Mouse (Mus musculus) R1 (cell line): ENCODE measurements around the gene Cldn10.

Experiments
- DNase-seq: peaks from one replicate; pipeline ENCODE4 v3.0.0-alpha.2; 2018; ENCODE audit warnings: low read depth, low spot score

Cldn10 gene

DNA sequence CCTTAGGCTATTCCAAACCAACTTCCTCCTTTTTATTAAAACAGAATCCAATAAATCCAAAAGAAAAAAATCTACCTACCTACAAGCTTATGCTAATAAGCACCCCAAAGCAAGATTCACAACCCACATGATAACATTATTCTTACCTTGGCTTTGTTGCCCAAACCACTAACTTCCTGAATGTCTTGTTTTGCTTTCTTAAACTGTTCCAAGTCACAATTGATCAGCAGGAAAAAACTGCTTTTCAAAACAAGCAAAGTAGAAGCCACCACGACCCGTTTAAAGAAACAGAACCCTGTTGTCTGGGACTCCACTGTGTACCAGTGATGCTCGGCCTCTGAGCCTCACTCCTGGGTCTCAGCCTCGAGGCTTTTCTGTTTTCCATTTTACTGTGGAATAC lies 77.2 kb downstream of the Cldn10 start:
- DNase-seq, result no peak

GRCm38 (mm10) chr14:118866014-118866811 lies 78.5 kb downstream of the Cldn10 start:
- DNase-seq, result no peak

GRCm38 (mm10) chr14:118867366-118867765 lies 79.7 kb downstream of the Cldn10 start:
- DNase-seq, result peak; percentile 30

DNA sequence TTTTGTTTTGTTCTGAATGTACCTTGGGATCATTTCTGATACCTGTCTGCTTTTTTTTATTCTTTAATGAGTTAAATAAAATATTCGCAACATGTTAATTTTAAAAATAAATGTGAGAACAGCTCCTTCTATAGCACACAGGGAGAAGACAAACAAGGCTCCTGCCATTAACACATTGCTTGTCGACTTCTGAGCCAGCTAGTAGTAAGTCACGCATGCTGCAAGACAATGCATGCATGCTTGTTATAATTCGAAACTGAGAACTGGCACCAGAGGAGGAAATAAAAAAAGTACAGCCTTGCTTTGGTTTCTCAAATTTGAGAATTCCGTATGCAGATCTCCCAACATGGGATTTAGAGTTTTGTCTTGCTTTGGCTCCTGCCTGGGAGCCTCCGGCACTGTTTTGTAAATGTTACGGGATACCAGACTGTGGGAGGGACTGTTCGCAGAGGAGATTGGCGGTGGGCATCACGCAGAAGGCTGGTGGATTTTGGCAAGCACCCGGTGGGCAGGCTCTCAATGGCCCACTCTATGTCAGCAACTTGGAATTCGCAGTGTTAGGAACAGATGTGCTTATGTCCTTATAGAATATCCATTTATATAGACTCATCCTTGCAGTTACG lies 80.5 kb downstream of the Cldn10 start:
- no peak for DNase-seq

- DNase-seq, result no peak
Observed at GRCm38 (mm10) chr14:118869712-118870111, 82.0 kb downstream of the Cldn10 start.

GRCm38 (mm10) chr14:118874126-118874525 lies 86.4 kb downstream of the Cldn10 start:
- DNase-seq, result no peak

- DNase-seq, result no peak
Observed at GRCm38 (mm10) chr14:118874786-118875415, 87.2 kb downstream of the Cldn10 start.

- DNase-seq, result peak; percentile 74
Observed at GRCm38 (mm10) chr14:118878346-118878910, 90.7 kb downstream of the Cldn10 start.

- peak; percentile 52 for DNase-seq
Observed at GRCm38 (mm10) chr14:118880696-118881095, 93.0 kb downstream of the Cldn10 start.

DNA sequence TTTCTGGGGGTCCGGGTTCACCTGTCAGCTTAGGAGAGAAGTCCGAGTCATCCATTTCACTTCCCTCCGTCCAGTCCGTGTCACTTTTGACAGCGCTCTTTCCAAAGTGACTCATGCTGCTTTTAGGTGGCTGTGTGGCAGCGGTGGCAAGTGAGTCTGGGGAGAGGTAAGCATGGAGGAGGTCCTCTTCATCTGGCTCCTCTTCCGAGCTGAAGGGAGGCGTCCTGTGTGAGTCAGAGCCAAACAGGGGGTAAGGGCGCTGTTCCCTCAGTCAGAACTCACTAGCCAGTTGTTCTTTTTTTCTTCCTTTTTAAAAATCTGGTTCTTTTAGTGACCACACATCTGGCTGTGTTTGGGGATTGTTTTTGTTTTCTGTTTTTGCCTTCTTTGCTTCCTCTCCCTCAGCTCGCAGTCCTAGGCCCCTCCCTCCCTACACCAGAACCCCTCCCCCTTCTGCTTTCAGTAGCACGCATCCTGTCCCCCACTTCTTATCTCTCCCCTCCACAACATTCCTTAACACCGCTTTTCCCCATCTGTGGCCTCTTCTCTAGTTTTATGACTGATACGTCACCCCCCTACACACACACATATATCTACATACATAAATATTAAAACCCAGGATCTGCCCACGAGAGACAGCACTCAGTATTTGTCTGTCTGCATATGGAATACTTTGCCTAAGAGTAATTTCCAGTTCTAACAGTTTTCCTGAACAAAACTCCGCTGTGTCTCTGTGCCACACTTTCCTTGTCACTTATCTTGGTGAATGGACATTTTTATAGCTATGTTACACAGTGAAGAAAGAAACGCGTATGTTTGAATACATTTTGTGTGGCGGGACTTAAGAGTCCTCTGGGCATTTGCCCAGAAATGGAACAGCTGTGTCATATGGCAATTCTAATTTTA lies 95.9 kb downstream of the Cldn10 start:
- DNase-seq, result no peak

GRCm38 (mm10) chr14:118884250-118884556 lies 96.5 kb downstream of the Cldn10 start:
- DNase-seq, result no peak

GRCm38 (mm10) chr14:118890101-118890500 lies 102.4 kb downstream of the Cldn10 start:
- no peak for DNase-seq

DNA sequence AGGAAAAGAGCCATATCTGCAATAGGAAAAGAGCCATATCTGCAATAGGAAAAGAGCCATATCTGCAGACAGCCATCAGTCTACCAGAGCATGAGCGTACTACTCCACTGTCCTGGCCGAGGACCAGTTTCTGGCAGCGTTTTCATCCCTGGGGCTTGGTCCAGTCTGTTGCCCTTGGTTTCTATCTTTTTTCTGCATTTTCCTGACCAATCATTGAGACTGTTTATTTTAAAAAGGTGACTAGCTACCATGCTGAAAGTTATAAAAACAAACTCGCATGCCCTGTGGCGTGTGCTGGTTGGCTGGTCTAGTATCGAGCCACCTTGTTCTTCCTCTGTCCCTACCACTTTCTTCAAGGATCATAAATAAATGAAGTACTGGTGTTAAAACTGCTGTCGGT lies 107.5 kb downstream of the Cldn10 start:
- no peak for DNase-seq

GRCm38 (mm10) chr14:118895655-118896054 lies 107.9 kb downstream of the Cldn10 start:
- no peak for DNase-seq

GRCm38 (mm10) chr14:118899940-118900339 lies 112.2 kb downstream of the Cldn10 start:
- no peak for DNase-seq

- DNase-seq, result peak; percentile 62
Observed at GRCm38 (mm10) chr14:118900911-118901310, 113.2 kb downstream of the Cldn10 start.

- DNase-seq, result no peak
Observed at GRCm38 (mm10) chr14:118903397-118903796, 115.7 kb downstream of the Cldn10 start.

- no peak for DNase-seq
Observed at GRCm38 (mm10) chr14:118903867-118904562, 116.3 kb downstream of the Cldn10 start.

- DNase-seq, result no peak
Observed at GRCm38 (mm10) chr14:118907592-118907991, 119.9 kb downstream of the Cldn10 start.

- no peak for DNase-seq
Observed at GRCm38 (mm10) chr14:118909872-118910271, 122.2 kb downstream of the Cldn10 start.
